Mouse (Mus musculus) ES-E14 (cell line): ENCODE measurements around the gene Prkch.

Source experiments
- CHD2 ChIP-seq: IDR thresholded peaks from 2 replicates; pipeline ENCODE4 v1.6.1; 2014; ENCODE audit warnings: mild to moderate bottlenecking, low read depth, low read length, inconsistent platforms
- MAFK ChIP-seq: IDR thresholded peaks from 2 replicates; pipeline ENCODE4 v1.6.1; 2014; ENCODE audit warnings: mild to moderate bottlenecking, low read depth, low read length, inconsistent platforms; ENCODE audit not compliant: insufficient read depth
- ZC3H11A ChIP-seq: IDR thresholded peaks from 2 replicates; pipeline ENCODE4 v1.6.1; 2012; ENCODE audit warnings: low read depth, mild to moderate bottlenecking, inconsistent platforms, low read length, borderline replicate concordance
- ZNF384 ChIP-seq: IDR thresholded peaks from 2 replicates; pipeline ENCODE4 v1.6.1; 2012; ENCODE audit warnings: low read depth, low read length, inconsistent platforms

DNA sequence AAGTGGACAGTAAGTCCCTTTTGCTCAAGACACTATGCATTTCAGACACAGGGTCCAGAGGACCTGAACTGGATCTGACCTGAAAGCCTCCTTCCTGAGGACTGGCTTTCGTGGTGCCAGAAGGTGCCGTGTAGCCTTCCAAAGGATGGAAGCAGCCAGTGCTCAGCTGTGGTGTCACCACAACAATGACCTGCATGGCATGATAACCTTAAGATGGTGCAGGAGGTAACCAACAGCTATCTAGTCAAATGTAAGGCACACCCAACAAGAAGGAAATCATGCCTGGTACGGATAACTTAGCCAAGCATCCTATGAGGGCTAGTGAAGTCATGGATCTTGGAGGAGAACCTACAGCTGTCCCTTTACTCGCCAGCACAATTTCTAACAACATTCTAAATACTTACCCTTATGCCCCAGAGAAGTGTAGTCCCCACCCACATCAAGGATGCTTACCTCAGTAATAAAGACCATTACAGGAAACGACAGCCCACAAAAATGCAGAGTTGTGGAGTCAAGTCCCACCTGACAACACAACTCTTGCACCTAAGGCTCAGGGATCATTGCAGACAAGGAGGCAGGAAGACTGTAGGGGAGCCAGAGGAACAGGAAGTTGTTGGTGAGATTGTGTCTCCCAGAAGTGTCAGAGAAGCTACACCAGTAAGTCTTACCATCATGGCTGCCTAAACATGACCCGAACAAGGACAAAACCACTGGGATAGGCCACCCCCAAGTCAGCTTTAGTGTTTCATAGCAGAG, 40.9 kb downstream of the Prkch start:
- TF ChIP-seq MAFK (no peak), ZC3H11A (no peak), ZNF384 (no peak), CHD2 (no peak)
